Mouse (Mus musculus): Measurements from ENCODE around the gene Rassf4. TPM values are rescaled to one million over a fixed set of nuclear protein-coding genes. Genes with fewer than 3 reads are reported as not detected.

Gene Rassf4
- polyA plus RNA-seq, 1 experiment = 14.2 TPM

- H3K4me3 ChIP-seq (ENCODE audit: control insufficient read depth, insufficient read depth, low read length) = no peak overlapping the region
- TF ChIP-seq CTCF (IDR thresholded peaks at IDR 0.05; ENCODE audit: borderline replicate concordance, control insufficient read depth, extremely low read depth, insufficient read depth, low read length, poor library complexity) (no peak), POLR2A (IDR thresholded peaks at IDR 0.05; ENCODE audit: control insufficient read depth, extremely low read depth, insufficient read depth, low read length, poor library complexity) (no peak)
- H3K4me1 ChIP-seq (replicated peaks; ENCODE audit: control insufficient read depth, insufficient read depth, low read length) = no peaks in the 10 kb centered on the region
- DNase-seq = no peak
- H3K27me3 ChIP-seq (ENCODE audit: control insufficient read depth, insufficient read depth, low read length) = no peaks in the 10 kb centered on the region; the same call in 1 of the 2 replicates
- WGBS = 96% methylated on average over 12 of the region's 12 CpGs
- H3K27ac ChIP-seq (ENCODE audit: control insufficient read depth, insufficient read depth, low read length) = no peak overlapping the region
- no peaks in the 10 kb centered on the region for H3K36me3 ChIP-seq (ENCODE audit: control insufficient read depth, insufficient read depth, low read length)
These were observed 26.0 kb downstream of the Rassf4 start for GRCm38 (mm10) chr6:116647763-116648162.

- no peaks in the 10 kb centered on the region for H3K36me3 ChIP-seq (ENCODE audit: control insufficient read depth, insufficient read depth, low read length)
- no peaks in the 10 kb centered on the region for H3K27me3 ChIP-seq (ENCODE audit: control insufficient read depth, insufficient read depth, low read length)
- TF ChIP-seq CTCF (IDR thresholded peaks at IDR 0.05; ENCODE audit: borderline replicate concordance, control insufficient read depth, extremely low read depth, insufficient read depth, low read length, poor library complexity) = no peak
- TF ChIP-seq POLR2A (IDR thresholded peaks at IDR 0.05; ENCODE audit: control insufficient read depth, extremely low read depth, insufficient read depth, low read length, poor library complexity) = no peak
- no peaks in the 10 kb centered on the region for H3K4me1 ChIP-seq (replicated peaks; ENCODE audit: control insufficient read depth, insufficient read depth, low read length)
- no peak overlapping the region for H3K4me3 ChIP-seq (ENCODE audit: control insufficient read depth, insufficient read depth, low read length)
- DNase-seq = no peak
- WGBS = 66% methylated on average over 3 of the region's 3 CpGs
- H3K27ac ChIP-seq (ENCODE audit: control insufficient read depth, insufficient read depth, low read length) = no peak overlapping the region
These were observed 29.4 kb downstream of the Rassf4 start for GRCm38 (mm10) chr6:116644335-116644734.

- TF ChIP-seq POLR2A (IDR thresholded peaks at IDR 0.05; ENCODE audit: control insufficient read depth, extremely low read depth, insufficient read depth, low read length, poor library complexity) (no peak), CTCF (IDR thresholded peaks at IDR 0.05; ENCODE audit: borderline replicate concordance, control insufficient read depth, extremely low read depth, insufficient read depth, low read length, poor library complexity) (no peak)
- Histone ChIP-seq H3K36me3 (ENCODE audit: control insufficient read depth, insufficient read depth, low read length) (no peaks in the 10 kb centered on the region), H3K27me3 (ENCODE audit: control insufficient read depth, insufficient read depth, low read length) (no peaks in the 10 kb centered on the region), H3K4me1 (replicated peaks; ENCODE audit: control insufficient read depth, insufficient read depth, low read length) (no peaks in the 10 kb centered on the region), H3K27ac (ENCODE audit: control insufficient read depth, insufficient read depth, low read length) (no peak overlapping the region), H3K4me3 (ENCODE audit: control insufficient read depth, insufficient read depth, low read length) (no peak overlapping the region)
- 88% methylated on average over 4 of the region's 4 CpGs for WGBS
- DNase-seq = no peak
These were observed 29.9 kb downstream of the Rassf4 start for GRCm38 (mm10) chr6:116643881-116644280.

- Histone ChIP-seq H3K4me1 (replicated peaks; ENCODE audit: control insufficient read depth, insufficient read depth, low read length) (no peaks in the 10 kb centered on the region), H3K27ac (ENCODE audit: control insufficient read depth, insufficient read depth, low read length) (no peak overlapping the region), H3K4me3 (ENCODE audit: control insufficient read depth, insufficient read depth, low read length) (no peak overlapping the region), H3K27me3 (ENCODE audit: control insufficient read depth, insufficient read depth, low read length) (no peaks in the 10 kb centered on the region), H3K36me3 (ENCODE audit: control insufficient read depth, insufficient read depth, low read length) (no peaks in the 10 kb centered on the region)
- DNase-seq = no peak
- 97% methylated on average over 11 of the region's 11 CpGs for WGBS
- TF ChIP-seq CTCF (IDR thresholded peaks at IDR 0.05; ENCODE audit: borderline replicate concordance, control insufficient read depth, extremely low read depth, insufficient read depth, low read length, poor library complexity) (no peak), POLR2A (IDR thresholded peaks at IDR 0.05; ENCODE audit: control insufficient read depth, extremely low read depth, insufficient read depth, low read length, poor library complexity) (no peak)
These were observed 30.8 kb downstream of the Rassf4 start for GRCm38 (mm10) chr6:116642942-116643341.

- Histone ChIP-seq H3K36me3 (ENCODE audit: control insufficient read depth, insufficient read depth, low read length) (no peaks in the 10 kb centered on the region), H3K4me3 (ENCODE audit: control insufficient read depth, insufficient read depth, low read length) (no peak overlapping the region), H3K27ac (ENCODE audit: control insufficient read depth, insufficient read depth, low read length) (no peak overlapping the region), H3K27me3 (ENCODE audit: control insufficient read depth, insufficient read depth, low read length) (no peaks in the 10 kb centered on the region), H3K4me1 (replicated peaks; ENCODE audit: control insufficient read depth, insufficient read depth, low read length) (no peaks in the 10 kb centered on the region)
- DNase-seq = no peak
- TF ChIP-seq POLR2A (IDR thresholded peaks at IDR 0.05; ENCODE audit: control insufficient read depth, extremely low read depth, insufficient read depth, low read length, poor library complexity) (no peak), CTCF (IDR thresholded peaks at IDR 0.05; ENCODE audit: borderline replicate concordance, control insufficient read depth, extremely low read depth, insufficient read depth, low read length, poor library complexity) (no peak)
- 96% methylated on average over 2 of the region's 2 CpGs for WGBS
These were observed 34.1 kb downstream of the Rassf4 start for GRCm38 (mm10) chr6:116639663-116640062.

GRCm38 (mm10) chr6:116638871-116639270, 34.9 kb downstream of the Rassf4 start:
- no peaks in the 10 kb centered on the region for H3K4me1 ChIP-seq (replicated peaks; ENCODE audit: control insufficient read depth, insufficient read depth, low read length)
- no peak for DNase-seq
- no peaks in the 10 kb centered on the region for H3K27me3 ChIP-seq (ENCODE audit: control insufficient read depth, insufficient read depth, low read length)
- H3K27ac ChIP-seq (ENCODE audit: control insufficient read depth, insufficient read depth, low read length) = no peak overlapping the region
- no peak for TF ChIP-seq CTCF (IDR thresholded peaks at IDR 0.05; ENCODE audit: borderline replicate concordance, control insufficient read depth, extremely low read depth, insufficient read depth, low read length, poor library complexity)
- TF ChIP-seq POLR2A (IDR thresholded peaks at IDR 0.05; ENCODE audit: control insufficient read depth, extremely low read depth, insufficient read depth, low read length, poor library complexity) = no peak
- H3K36me3 ChIP-seq (ENCODE audit: control insufficient read depth, insufficient read depth, low read length) = no peaks in the 10 kb centered on the region
- no peak overlapping the region for H3K4me3 ChIP-seq (ENCODE audit: control insufficient read depth, insufficient read depth, low read length)
- WGBS = 97% methylated on average over 2 of the region's 2 CpGs

- DNase-seq = no peak
These were observed 36.3 kb downstream of the Rassf4 start for GRCm38 (mm10) chr6:116637496-116637895.

More at GRCm38 (mm10) chr6:116637496-116637895, 36.3 kb downstream of the Rassf4 start:
- Histone ChIP-seq H3K4me3 (ENCODE audit: control insufficient read depth, insufficient read depth, low read length) (no peak overlapping the region), H3K27me3 (ENCODE audit: control insufficient read depth, insufficient read depth, low read length) (no peaks in the 10 kb centered on the region), H3K27ac (ENCODE audit: control insufficient read depth, insufficient read depth, low read length) (no peak overlapping the region), H3K4me1 (replicated peaks; ENCODE audit: control insufficient read depth, insufficient read depth, low read length) (no peaks in the 10 kb centered on the region), H3K36me3 (ENCODE audit: control insufficient read depth, insufficient read depth, low read length) (no peaks in the 10 kb centered on the region)
- TF ChIP-seq CTCF (IDR thresholded peaks at IDR 0.05; ENCODE audit: borderline replicate concordance, control insufficient read depth, extremely low read depth, insufficient read depth, low read length, poor library complexity) (no peak), POLR2A (IDR thresholded peaks at IDR 0.05; ENCODE audit: control insufficient read depth, extremely low read depth, insufficient read depth, low read length, poor library complexity) (no peak)
- WGBS = 93% methylated on average over 5 of the region's 5 CpGs
